ENCODE assay signal across 8 mouse cellular contexts in genomic region chr3:131046412-131046811, GRCm38 (mm10).
DNase-seq lines count a peak whose midpoint lies in the region; ATAC-seq lines count a peak whose summit lies in the region.
"Had no signal": no experiment of that assay in that cellular context is flagged by ENCODE, and none has a peak within 500 bp of the region (broad histone marks: within the 10 kb centered on the region; RNA-seq: fewer than 3 reads in every experiment).

No protein-coding gene starts in this region.

- H3K9me3 ChIP-seq in heart, embryonic 10.5 days: no peaks in the 10 kb centered on the region
- no peaks in the 10 kb centered on the region for H3K9me3 ChIP-seq in midbrain, embryonic 16.5 days (replicated peaks; ENCODE audit: control insufficient read depth, low read length, poor library complexity, severe bottlenecking)
- no peaks in the 10 kb centered on the region; the same call in 1 of the 2 replicates for H3K9me3 ChIP-seq in midbrain, embryonic 13.5 days
- peaks cover 4% of the 10 kb centered on the region; the same call in 1 of the 2 replicates for H3K9me3 ChIP-seq in heart, embryonic 16.5 days (replicated peaks; ENCODE audit: control insufficient read depth, low read length)
- H3K9me3 ChIP-seq: neural tube, embryonic 15.5 days had no signal

- no peak overlapping the region for H3K9ac ChIP-seq in midbrain, embryonic 16.5 days (ENCODE audit: low read depth, low read length)
- H3K9ac ChIP-seq in midbrain, embryonic 13.5 days (replicated peaks): no peak overlapping the region
- no peak overlapping the region for H3K9ac ChIP-seq in heart, embryonic 16.5 days (ENCODE audit: low read length)
- H3K9ac ChIP-seq: neural tube, embryonic 15.5 days had no signal

- no peaks in the 10 kb centered on the region for H3K36me3 ChIP-seq in heart, embryonic 10.5 days
- H3K36me3 ChIP-seq in midbrain, embryonic 16.5 days (ENCODE audit: control insufficient read depth, insufficient read depth, low read length): no peaks in the 10 kb centered on the region
- no peaks in the 10 kb centered on the region for H3K36me3 ChIP-seq in midbrain, embryonic 13.5 days
- no peaks in the 10 kb centered on the region for H3K36me3 ChIP-seq in heart, embryonic 16.5 days (ENCODE audit: control insufficient read depth, insufficient read depth)
- H3K36me3 ChIP-seq: neural tube, embryonic 15.5 days had no signal

- no peaks in the 10 kb centered on the region for H3K4me1 ChIP-seq in heart, embryonic 10.5 days
- no peaks in the 10 kb centered on the region for H3K4me1 ChIP-seq in midbrain, embryonic 16.5 days (ENCODE audit: control insufficient read depth, insufficient read depth, low read length)
- H3K4me1 ChIP-seq in midbrain, embryonic 13.5 days (replicated peaks): no peaks in the 10 kb centered on the region
- H3K4me1 ChIP-seq in heart, embryonic 16.5 days (ENCODE audit: control insufficient read depth, insufficient read depth, low read length): peaks cover 6% of the 10 kb centered on the region
- H3K4me1 ChIP-seq: neural tube, embryonic 15.5 days had no signal

- no peak overlapping the region for H3K27ac ChIP-seq in heart, embryonic 10.5 days
- H3K27ac ChIP-seq in midbrain, embryonic 16.5 days (ENCODE audit: low read length): no peak overlapping the region
- no peak overlapping the region for H3K27ac ChIP-seq in midbrain, embryonic 13.5 days
- no peak overlapping the region for H3K27ac ChIP-seq in heart, embryonic 16.5 days (ENCODE audit: low read length)
- H3K27ac ChIP-seq: neural tube, embryonic 15.5 days had no signal

- peak; percentile 45; the same call in 1 of the 2 replicates for ATAC-seq in midbrain, embryonic 16.5 days
- no peak for ATAC-seq in midbrain, embryonic 13.5 days
- peak; percentile 58; the same call in 1 of the 2 replicates for ATAC-seq in heart, embryonic 16.5 days (replicated peaks; ENCODE audit: extremely low read depth, insufficient read depth, low FRiP score)
- no peak for ATAC-seq in activated CD4-positive, CD25-positive, alpha-beta regulatory T cell, adult 4 months

- no peak overlapping the region for H3K4me2 ChIP-seq in midbrain, embryonic 16.5 days (ENCODE audit: low read length)
- H3K4me2 ChIP-seq in midbrain, embryonic 13.5 days (replicated peaks): no peak overlapping the region
- no peak overlapping the region for H3K4me2 ChIP-seq in heart, embryonic 16.5 days (ENCODE audit: low read depth, low read length)
- H3K4me2 ChIP-seq: neural tube, embryonic 15.5 days had no signal

- no peak overlapping the region for H3K4me3 ChIP-seq in heart, embryonic 10.5 days
- no peak overlapping the region for H3K4me3 ChIP-seq in midbrain, embryonic 16.5 days (ENCODE audit: low read depth, low read length)
- no peak overlapping the region for H3K4me3 ChIP-seq in midbrain, embryonic 13.5 days (replicated peaks)
- no peak overlapping the region for H3K4me3 ChIP-seq in heart, embryonic 16.5 days (ENCODE audit: low read length)
- H3K4me3 ChIP-seq: neural tube, embryonic 15.5 days had no signal

- peak; percentile 88 for DNase-seq in heart, adult 11 months
- DNase-seq in heart, embryonic 10.5 days (ENCODE audit: low spot score): no peak
- peak; percentile 8 for DNase-seq in ovary, adult 18-20 months (ENCODE audit: low spot score)

- H3K27me3 ChIP-seq in heart, embryonic 10.5 days (ENCODE audit: insufficient read depth, poor library complexity, severe bottlenecking): no peaks in the 10 kb centered on the region
- no peaks in the 10 kb centered on the region for H3K27me3 ChIP-seq in midbrain, embryonic 16.5 days (ENCODE audit: control insufficient read depth, insufficient read depth, low read depth, low read length)
- no peaks in the 10 kb centered on the region for H3K27me3 ChIP-seq in midbrain, embryonic 13.5 days
- H3K27me3 ChIP-seq in heart, embryonic 16.5 days (ENCODE audit: control insufficient read depth, insufficient read depth, low read length): no peaks in the 10 kb centered on the region
- H3K27me3 ChIP-seq: neural tube, embryonic 15.5 days had no signal

- WGBS in heart, embryonic 10.5 days: 78% methylated on average over 5 of the region's 5 CpGs
- WGBS in midbrain, embryonic 16.5 days: 86% methylated on average over 5 of the region's 5 CpGs
- 89% methylated on average over 5 of the region's 5 CpGs for WGBS in midbrain, embryonic 13.5 days
- 53% methylated on average over 5 of the region's 5 CpGs for WGBS in heart, embryonic 16.5 days

Comparison
In these comparisons a context has a peak if more than half of its experiments do, and no peak if none do; other contexts are left out.
1. ATAC-seq: peak in midbrain, embryonic 16.5 days (single experiment) and heart, embryonic 16.5 days (single experiment); none in midbrain, embryonic 13.5 days (single experiment) and activated CD4-positive, CD25-positive, alpha-beta regulatory T cell, adult 4 months (single experiment).